Mouse (Mus musculus) bone marrow macrophage, adult 2 months (primary cell): ENCODE data around the gene Tnrc18.

Experiments
- CTCF ChIP-seq: IDR thresholded peaks from 2 replicates; pipeline ENCODE4 v1.5.1; 2012; ENCODE audit warnings: low read depth, mild to moderate bottlenecking, low read length, moderate library complexity
- POLR2A ChIP-seq: IDR thresholded peaks from 2 replicates; pipeline ENCODE4 v1.6.1; 2012; ENCODE audit warnings: mild to moderate bottlenecking, low read depth, low read length, borderline replicate concordance

GRCm38 (mm10) chr5:142856408-142856807, 38.9 kb upstream of the Tnrc18 start:
- TF ChIP-seq POLR2A (no peak), CTCF (no peak)
